Mouse (Mus musculus) G1E (cell line): ENCODE data around the gene 1700042G07Rik.

Experiments used
- CTCF ChIP-seq: IDR thresholded peaks from 2 replicates; pipeline ENCODE4 v1.5.1; 2012; ENCODE audit warnings: low read depth, low read length, inconsistent platforms, mixed read lengths
- GATA1 ChIP-seq: IDR thresholded peaks from 2 replicates; pipeline ENCODE4 v1.6.1; 2012; ENCODE audit warnings: borderline replicate concordance, low read length, inconsistent platforms, mixed read lengths

GRCm38 (mm10) chr4:116176543-116176988 is 3.4 kb downstream of the 1700042G07Rik start:
- TF ChIP-seq GATA1 (no peak), CTCF (no peak)
